Comparison of ENCODE assay signal across 15 mouse cellular contexts in genomic region chr11:4571491-4571901, GRCm38 (mm10). TPM values are rescaled to one million over a fixed set of nuclear protein-coding genes. Genes with fewer than 3 reads are reported as not detected.
DNase-seq lines count a peak whose midpoint lies in the region; ATAC-seq and TF ChIP-seq lines count a peak whose summit lies in the region.
"Had no signal": no experiment of that assay in that cellular context is flagged by ENCODE, and none has a peak within 500 bp of the region (broad histone marks: within the 10 kb centered on the region; RNA-seq: fewer than 3 reads in every experiment).

No protein-coding gene starts in this region.

- H3K4me2 ChIP-seq in embryonic facial prominence, embryonic 15.5 days (replicated peaks) = no peak overlapping the region
- H3K4me2 ChIP-seq in intestine, postnatal 0 days (replicated peaks; ENCODE audit: low read depth) = no peak overlapping the region

- peak; percentile 65 for DNase-seq in gastrocnemius, adult 18-20 months (ENCODE audit: low spot score)
- DNase-seq in gastrocnemius, postnatal 10 days = no peak
- DNase-seq in left cerebral cortex, postnatal 36 days (ENCODE audit: low spot score in 2 of 2) = peak; percentile 11 to 22
- no peak for DNase-seq in left cerebral cortex, adult 18-20 months (ENCODE audit: low spot score in 2 of 2)
- DNase-seq in layer of hippocampus, postnatal 25 days (ENCODE audit: extremely low spot score in 1 of 2, low spot score in 1 of 2) = peak; percentile 13 to 15
- no peak for DNase-seq in spleen, postnatal 4 days (ENCODE audit: low spot score in 2 of 2)
- DNase-seq: cerebellum, postnatal 36 days; kidney, adult 11 months had no signal

- H3K27ac ChIP-seq in embryonic facial prominence, embryonic 15.5 days (replicated peaks) = 0 out of 2 replicates have a peak overlapping the region, but pooled peaks have one; percentile 4
- no peak overlapping the region for H3K27ac ChIP-seq in intestine, postnatal 0 days (ENCODE audit: low read depth, low read length)
- H3K27ac ChIP-seq: hindbrain, embryonic 10.5 days had no signal

- no peaks in the 10 kb centered on the region for H3K27me3 ChIP-seq in embryonic facial prominence, embryonic 15.5 days
- H3K27me3 ChIP-seq in intestine, postnatal 0 days (replicated peaks; ENCODE audit: control insufficient read depth, insufficient read depth, low read length) = no peaks in the 10 kb centered on the region

- no peaks in the 10 kb centered on the region for H3K36me3 ChIP-seq in embryonic facial prominence, embryonic 15.5 days
- H3K36me3 ChIP-seq in intestine, postnatal 0 days (ENCODE audit: control insufficient read depth, insufficient read depth) = no peaks in the 10 kb centered on the region

- no peak overlapping the region for H3K9ac ChIP-seq in embryonic facial prominence, embryonic 15.5 days
- no peak overlapping the region for H3K9ac ChIP-seq in intestine, postnatal 0 days (ENCODE audit: low read depth, low read length)

- 50% methylated on average over 4 of the region's 4 CpGs for WGBS in embryonic facial prominence, embryonic 15.5 days
- WGBS in intestine, postnatal 0 days = 42% methylated on average over 4 of the region's 4 CpGs

- no peak for ATAC-seq in embryonic facial prominence, embryonic 15.5 days (ENCODE audit: insufficient number of reproducible peaks, low FRiP score, low TSS enrichment, low read depth)
- ATAC-seq in intestine, postnatal 0 days = no peak

- intact Hi-C loops in left cerebral cortex, postnatal 36 days (cut with DNase I) = no loop called here

- no peak overlapping the region for H3K4me3 ChIP-seq in embryonic facial prominence, embryonic 15.5 days (replicated peaks)
- no peak overlapping the region for H3K4me3 ChIP-seq in intestine, postnatal 0 days (ENCODE audit: low read depth, low read length)
- H3K4me3 ChIP-seq: hindbrain, embryonic 10.5 days; myocyte had no signal

- TF ChIP-seq CTCF in intestine, postnatal 0 days (IDR thresholded peaks at IDR 0.05; ENCODE audit: low read depth) = no peak

- H3K9me3 ChIP-seq in embryonic facial prominence, embryonic 15.5 days (replicated peaks) = no peaks in the 10 kb centered on the region
- H3K9me3 ChIP-seq in intestine, postnatal 0 days (ENCODE audit: control insufficient read depth) = no peaks in the 10 kb centered on the region
- H3K9me3 ChIP-seq: hindbrain, embryonic 10.5 days had no signal

- peaks cover 16% of the 10 kb centered on the region for H3K4me1 ChIP-seq in embryonic facial prominence, embryonic 15.5 days
- H3K4me1 ChIP-seq in intestine, postnatal 0 days (replicated peaks; ENCODE audit: control insufficient read depth, insufficient read depth, low read length) = peaks cover 5% of the 10 kb centered on the region; the same call in 1 of the 2 replicates

RNA-seq across cellular contexts. Expression of gene Mtmr3, which starts 23.2 kb away (rescaled TPM):
- total RNA-seq in gastrocnemius, adult 18-20 months (2021) = 10 to 100 TPM; 45.1 to 51.2 TPM
- 10 to 100 TPM; 45.6 to 50.1 TPM for total RNA-seq in gastrocnemius, postnatal 10 days (2021)
- 10 to 100 TPM; 69.0 to 73.5 TPM for total RNA-seq in left cerebral cortex, postnatal 36 days (2021)
- 10 to 100 TPM; 70.7 to 71.3 TPM for total RNA-seq in left cerebral cortex, adult 18-20 months (2021)
- 27.6 and 27.9 TPM in 2 replicates for polyA plus RNA-seq in embryonic facial prominence, embryonic 15.5 days (2015; fragmentation: Nextera tagmentation; extraction: Ambion mirVana)
- total RNA-seq in layer of hippocampus, postnatal 25 days (2021) = 10 to 100 TPM; 69.3 to 71.4 TPM
- 9.8 and 10.0 TPM in 2 replicates for polyA plus RNA-seq in intestine, postnatal 0 days (2015; fragmentation: Nextera tagmentation; extraction: Ambion mirVana)

RNA-seq across cellular contexts. Expression of gene Gm11032, which starts 48.4 kb away (rescaled TPM):
- not detected for total RNA-seq in gastrocnemius, adult 18-20 months (2021)
- not detected for total RNA-seq in gastrocnemius, postnatal 10 days (2021)
- total RNA-seq in left cerebral cortex, postnatal 36 days (2021) = not detected
- total RNA-seq in left cerebral cortex, adult 18-20 months (2021) = not detected
- polyA plus RNA-seq in embryonic facial prominence, embryonic 15.5 days (2015; fragmentation: Nextera tagmentation; extraction: Ambion mirVana) = not detected in 2 replicates
- total RNA-seq in layer of hippocampus, postnatal 25 days (2021) = not detected
- not detected in 2 replicates for polyA plus RNA-seq in intestine, postnatal 0 days (2015; fragmentation: Nextera tagmentation; extraction: Ambion mirVana)
- total RNA-seq: adrenal gland, postnatal 4 days; left cerebral cortex, adult 8-10 months; megakaryocyte, adult 5-6 weeks had no signal
- polyA plus RNA-seq: hindbrain, embryonic 10.5 days; myocyte had no signal

Comparison
In these comparisons a context has a peak if more than half of its experiments do, and no peak if none do; other contexts are left out.
1. DNase-seq: peak in gastrocnemius, adult 18-20 months (single experiment), left cerebral cortex, postnatal 36 days (2 of 2) and layer of hippocampus, postnatal 25 days (2 of 2); none in gastrocnemius, postnatal 10 days (single experiment), left cerebral cortex, adult 18-20 months (0 of 2) and spleen, postnatal 4 days (0 of 2).